In genomic region chrX:49124774-49125429, GRCm38 (mm10) we compare ENCODE assay signal across 14 mouse cellular contexts.
DNase-seq lines count a peak whose midpoint lies in the region; ATAC-seq lines count a peak whose summit lies in the region.
"Had no signal": no experiment of that assay in that cellular context is flagged by ENCODE, and none has a peak within 500 bp of the region (broad histone marks: within the 10 kb centered on the region; RNA-seq: fewer than 3 reads in every experiment).

No protein-coding gene starts in this region.

- H3K4me3 ChIP-seq in forebrain, embryonic 14.5 days (ENCODE audit: low read depth, low read length): no peak overlapping the region
- no peak overlapping the region for H3K4me3 ChIP-seq in midbrain, embryonic 11.5 days (ENCODE audit: low read depth, low read length)
- H3K4me3 ChIP-seq: heart, embryonic 13.5 days; limb, embryonic 12.5 days had no signal

- no peak overlapping the region for H3K4me2 ChIP-seq in forebrain, embryonic 14.5 days (ENCODE audit: low read length)
- H3K4me2 ChIP-seq in midbrain, embryonic 11.5 days: no peak overlapping the region
- H3K4me2 ChIP-seq: heart, embryonic 13.5 days; limb, embryonic 12.5 days had no signal

- H3K9me3 ChIP-seq in forebrain, embryonic 14.5 days (replicated peaks; ENCODE audit: control insufficient read depth, low read length): no peaks in the 10 kb centered on the region
- H3K9me3 ChIP-seq in midbrain, embryonic 11.5 days (ENCODE audit: control insufficient read depth, low read length): no peaks in the 10 kb centered on the region
- H3K9me3 ChIP-seq: heart, embryonic 13.5 days; limb, embryonic 12.5 days had no signal

- DNase-seq in ES-CJ7 (ENCODE audit: low read depth, low spot score): peak; percentile 15
- DNase-seq in embryo, embryonic 10.5 days (ENCODE audit: low spot score): peak; percentile 4
- peak; percentile 72 for DNase-seq in forebrain, embryonic 14.5 days (ENCODE audit: low spot score)
- no peak for DNase-seq in midbrain, embryonic 11.5 days (ENCODE audit: low spot score, missing footprints)
- no peak for DNase-seq in kidney, adult 8-10 months
- DNase-seq in left cerebral cortex, adult 18-20 months (ENCODE audit: low spot score in 2 of 2): no peak
- DNase-seq in heart, adult 18-20 months: no peak
- DNase-seq: cerebellum, adult 11 months; gastrocnemius, postnatal 10 days; kidney, adult 2 months; spleen, adult 18-20 months had no signal

- H3K27ac ChIP-seq in forebrain, embryonic 14.5 days (ENCODE audit: low read depth, low read length): no peak overlapping the region
- no peak overlapping the region for H3K27ac ChIP-seq in midbrain, embryonic 11.5 days (ENCODE audit: low read depth, low read length)
- H3K27ac ChIP-seq: heart, embryonic 13.5 days; limb, embryonic 12.5 days had no signal

- H3K4me1 ChIP-seq in forebrain, embryonic 14.5 days (ENCODE audit: control insufficient read depth, insufficient read depth, low read length): no peaks in the 10 kb centered on the region
- H3K4me1 ChIP-seq in midbrain, embryonic 11.5 days (ENCODE audit: control insufficient read depth, insufficient read depth, low read length): peaks cover 3% of the 10 kb centered on the region
- H3K4me1 ChIP-seq: heart, embryonic 13.5 days; limb, embryonic 12.5 days had no signal

- no peak overlapping the region for H3K9ac ChIP-seq in forebrain, embryonic 14.5 days (ENCODE audit: low read length)
- H3K9ac ChIP-seq in midbrain, embryonic 11.5 days (ENCODE audit: low read length): no peak overlapping the region
- H3K9ac ChIP-seq: heart, embryonic 13.5 days; limb, embryonic 12.5 days had no signal

- WGBS in forebrain, embryonic 14.5 days: 38% methylated on average over 3 of the region's 3 CpGs
- 38% methylated on average over 3 of the region's 3 CpGs for WGBS in midbrain, embryonic 11.5 days

- no peaks in the 10 kb centered on the region for H3K36me3 ChIP-seq in forebrain, embryonic 14.5 days (ENCODE audit: control insufficient read depth, insufficient read depth, low read length)
- H3K36me3 ChIP-seq in midbrain, embryonic 11.5 days (ENCODE audit: control insufficient read depth, insufficient read depth, low read length): no peaks in the 10 kb centered on the region
- H3K36me3 ChIP-seq: heart, embryonic 13.5 days; limb, embryonic 12.5 days had no signal

- no peaks in the 10 kb centered on the region for H3K27me3 ChIP-seq in forebrain, embryonic 14.5 days (replicated peaks; ENCODE audit: control insufficient read depth, insufficient read depth, low read length)
- no peaks in the 10 kb centered on the region for H3K27me3 ChIP-seq in midbrain, embryonic 11.5 days (ENCODE audit: control insufficient read depth, insufficient read depth, low read length)
- H3K27me3 ChIP-seq: heart, embryonic 13.5 days; limb, embryonic 12.5 days had no signal

- peak; percentile 92 for ATAC-seq in forebrain, embryonic 14.5 days
- peak; percentile 88 for ATAC-seq in midbrain, embryonic 11.5 days (ENCODE audit: low FRiP score)
- no peak for ATAC-seq in granulocyte monocyte progenitor cell, adult 5-6 weeks (replicated peaks; ENCODE audit: poor library complexity, severe bottlenecking)

Comparison
In these comparisons a context has a peak if more than half of its experiments do, and no peak if none do; other contexts are left out.
1. DNase-seq: peak in ES-CJ7 (single experiment), embryo, embryonic 10.5 days (single experiment) and forebrain, embryonic 14.5 days (single experiment); none in midbrain, embryonic 11.5 days (single experiment), kidney, adult 8-10 months (0 of 2), left cerebral cortex, adult 18-20 months (0 of 2) and heart, adult 18-20 months (0 of 2).